Mouse (Mus musculus) midbrain, embryonic 11.5 days (tissue): Measurements from ENCODE around the gene Sbsn. TPM values are rescaled to one million over a fixed set of nuclear protein-coding genes. Genes with fewer than 3 reads are reported as not detected.
"Not testable (repeated sequence)": the region's sequence is repeated elsewhere in the genome, so short reads cannot be mapped to it uniquely, and the experiment has no call there.

ENCODE experiments used
- ATAC-seq: fragments of 200-750 bp; cut with Nextera tagmentation; 2 replicates; pipeline ENCODE4 v1.8.0; 2017; ENCODE audit warnings: moderate TSS enrichment, moderate library complexity; ENCODE audit not compliant: low FRiP score
- DNase-seq: peaks from one replicate; pipeline ENCODE4 v3.0.0; 2015; ENCODE audit warnings: low spot score; ENCODE audit errors: missing footprints
- H3K27ac ChIP-seq: fragments of 300-500 bp; sonication (generic); 2 replicates; pipeline ENCODE4 v1.5.1; 2014; ENCODE audit warnings: low read depth, low read length
- H3K27me3 ChIP-seq: fragments of 300-500 bp; sonication (generic); 2 replicates; pipeline ENCODE4 v1.6.1; 2014; ENCODE audit warnings: mild to moderate bottlenecking, low read length, moderate library complexity, mixed read lengths; ENCODE audit not compliant: control insufficient read depth, insufficient read depth
- H3K36me3 ChIP-seq: fragments of 300-500 bp; sonication (generic); 2 replicates; pipeline ENCODE4 v1.6.1; 2014; ENCODE audit warnings: mild to moderate bottlenecking, low read length, moderate library complexity, mixed read lengths; ENCODE audit not compliant: control insufficient read depth, insufficient read depth
- H3K4me1 ChIP-seq: fragments of 300-500 bp; sonication (generic); 2 replicates; pipeline ENCODE4 v1.6.1; 2014; ENCODE audit warnings: low read length; ENCODE audit not compliant: control insufficient read depth, insufficient read depth
- H3K4me2 ChIP-seq: fragments of 300-500 bp; sonication (generic); 2 replicates; pipeline ENCODE4 v1.6.1; 2014; ENCODE audit warnings: mild to moderate bottlenecking, moderate library complexity
- H3K4me3 ChIP-seq: fragments of 300-500 bp; sonication (generic); 2 replicates; pipeline ENCODE4 v1.5.1; 2014; ENCODE audit warnings: low read depth, low read length
- H3K9ac ChIP-seq: fragments of 300-500 bp; sonication (generic); 2 replicates; pipeline ENCODE4 v1.6.1; 2014; ENCODE audit warnings: low read length
- H3K9me3 ChIP-seq: fragments of 300-500 bp; sonication (generic); 2 replicates; pipeline ENCODE4 v1.6.1; 2016; ENCODE audit warnings: low read length; ENCODE audit not compliant: control insufficient read depth
- WGBS: fragments of 180-500 bp; shearing (Covaris S2); extraction: QIAGEN DNeasy Blood & Tissue Kit; methylation state at CpG from one replicate; pipeline ENCODE4 v1.1.7; 2014; 5-methylcytosine and 5-hydroxymethylcytosine counted together
- polyA plus RNA-seq: library from polyadenylated mRNA; unstranded; fragments of >200 nt; fragmentation: Nextera tagmentation; extraction: Ambion mirVana; gene quantifications from 2 replicates; pipeline ENCODE4 v1.2.1, GENCODE M21; 2014

The Sbsn gene
- polyA plus RNA-seq, 1 experiment from 2014 or later: 1.1 TPM

- peaks cover 16% of the 10 kb centered on the region for H3K4me1 ChIP-seq
- no peaks in the 10 kb centered on the region for H3K36me3 ChIP-seq
- ATAC-seq (no peak), DNase-seq (no peak)
- WGBS: 92% methylated on average over 6 of the region's 6 CpGs
- no peaks in the 10 kb centered on the region for H3K27me3 ChIP-seq
- H3K4me2 ChIP-seq: peak overlapping the region; percentile 87
- H3K9ac ChIP-seq: peak overlapping the region; percentile 90; the same call in 1 of the 2 replicates
- peak overlapping the region; percentile 78; the same call in 1 of the 2 replicates for H3K4me3 ChIP-seq
- H3K27ac ChIP-seq: no peak overlapping the region
- no peaks in the 10 kb centered on the region for H3K9me3 ChIP-seq
Measured at GRCm38 (mm10) chr7:30728214-30728613, 23.1 kb upstream of the Sbsn start.

GRCm38 (mm10) chr7:30728739-30729395 is 22.4 kb upstream of the Sbsn start:
- Histone ChIP-seq H3K4me2 (peak overlapping the region; percentile 87), H3K4me3 (peak overlapping the region; percentile 78), H3K27ac (peak overlapping the region; percentile 82), H3K36me3 (no peaks in the 10 kb centered on the region; the same call in 1 of the 2 replicates), H3K27me3 (no peaks in the 10 kb centered on the region), H3K9ac (peak overlapping the region; percentile 90), H3K9me3 (no peaks in the 10 kb centered on the region), H3K4me1 (peaks cover 16% of the 10 kb centered on the region)
- WGBS: 8% methylated on average over 26 of the region's 26 CpGs
- DNase-seq (no peak), ATAC-seq (no peak; the same call in 1 of the 2 replicates)

GRCm38 (mm10) chr7:30729396-30730063 is 21.7 kb upstream of the Sbsn start, which contains the start of gene Tmem147:
Gene Tmem147 (minus strand): TSS chr7:30729540.
- no peaks in the 10 kb centered on the region; the same call in 1 of the 2 replicates for H3K36me3 ChIP-seq
- no peaks in the 10 kb centered on the region for H3K9me3 ChIP-seq
- DNase-seq: peak; percentile 100
- WGBS: under 1% methylated on average over 55 of the region's 60 CpGs
- peaks cover 16% of the 10 kb centered on the region for H3K4me1 ChIP-seq
- no peaks in the 10 kb centered on the region for H3K27me3 ChIP-seq
- H3K27ac ChIP-seq: peak within 1 kb of the TSS; percentile 82
- peak within 1 kb of the TSS; percentile 87 for H3K4me2 ChIP-seq
- peak within 1 kb of the TSS; percentile 78 for H3K4me3 ChIP-seq
- peak within 1 kb of the TSS; percentile 90 for H3K9ac ChIP-seq
- peak; percentile 98 for ATAC-seq

- DNase-seq: peak; percentile 86
- Histone ChIP-seq H3K4me3 (peak overlapping the region; percentile 78), H3K4me1 (peaks cover 16% of the 10 kb centered on the region), H3K27ac (peak overlapping the region; percentile 82; the same call in 1 of the 2 replicates), H3K4me2 (peak overlapping the region; percentile 87), H3K9ac (peak overlapping the region; percentile 90)
- not testable (repeated sequence) for H3K27me3 ChIP-seq, H3K9me3 ChIP-seq, H3K36me3 ChIP-seq, ATAC-seq
- WGBS: 16% methylated on average over 21 of the region's 22 CpGs
Measured at GRCm38 (mm10) chr7:30730064-30730722, 21.1 kb upstream of the Sbsn start.

GRCm38 (mm10) chr7:30736211-30736610 is 15.1 kb upstream of the Sbsn start:
- WGBS: 90% methylated on average over 3 of the region's 3 CpGs
- H3K4me2 ChIP-seq: no peak overlapping the region
- peaks cover 6% of the 10 kb centered on the region; the same call in 1 of the 2 replicates for H3K36me3 ChIP-seq
- no peak overlapping the region for H3K4me3 ChIP-seq
- no peaks in the 10 kb centered on the region for H3K4me1 ChIP-seq
- H3K27me3 ChIP-seq: no peaks in the 10 kb centered on the region
- ATAC-seq: no peak
- no peak overlapping the region for H3K9ac ChIP-seq
- DNase-seq: no peak
- no peaks in the 10 kb centered on the region for H3K9me3 ChIP-seq
- H3K27ac ChIP-seq: no peak overlapping the region

- not testable (repeated sequence) for H3K9ac ChIP-seq, H3K27me3 ChIP-seq, H3K27ac ChIP-seq, H3K4me3 ChIP-seq, H3K4me1 ChIP-seq, ATAC-seq, H3K4me2 ChIP-seq, DNase-seq, H3K36me3 ChIP-seq, H3K9me3 ChIP-seq
- WGBS: 87% methylated on average over 2 of the region's 2 CpGs
Measured at GRCm38 (mm10) chr7:30742570-30742969, 8.7 kb upstream of the Sbsn start.

GRCm38 (mm10) chr7:30743617-30744016 is 7.7 kb upstream of the Sbsn start, which contains the start of gene Gapdhs:
Gene Gapdhs (minus strand): TSS chr7:30743681.
- H3K27me3 ChIP-seq, H3K4me2 ChIP-seq, H3K27ac ChIP-seq, H3K4me1 ChIP-seq, H3K4me3 ChIP-seq, DNase-seq, H3K9me3 ChIP-seq, H3K36me3 ChIP-seq, ATAC-seq, H3K9ac ChIP-seq: not testable (repeated sequence)
- WGBS: 100% methylated on average over 1 of the region's 4 CpGs

- peak; percentile 78 for DNase-seq
- Histone ChIP-seq H3K9ac (no peak overlapping the region), H3K4me3 (no peak overlapping the region), H3K4me1 (no peaks in the 10 kb centered on the region), H3K27me3 (no peaks in the 10 kb centered on the region), H3K36me3 (no peaks in the 10 kb centered on the region), H3K4me2 (no peak overlapping the region), H3K9me3 (no peaks in the 10 kb centered on the region), H3K27ac (no peak overlapping the region)
- no peak for ATAC-seq
- WGBS: 57% methylated on average over 4 of the region's 4 CpGs
Measured at GRCm38 (mm10) chr7:30744022-30744598, 7.2 kb upstream of the Sbsn start.
